Mouse (Mus musculus): Measurements from ENCODE around the gene Fam171a2. TPM values are rescaled to one million over a fixed set of nuclear protein-coding genes. Genes with fewer than 3 reads are reported as not detected.

Fam171a2 gene
- 5.4 and 8.2 TPM in 2 replicates for polyA plus RNA-seq (2015; fragmentation: Nextera tagmentation; extraction: Ambion mirVana)

DNA sequence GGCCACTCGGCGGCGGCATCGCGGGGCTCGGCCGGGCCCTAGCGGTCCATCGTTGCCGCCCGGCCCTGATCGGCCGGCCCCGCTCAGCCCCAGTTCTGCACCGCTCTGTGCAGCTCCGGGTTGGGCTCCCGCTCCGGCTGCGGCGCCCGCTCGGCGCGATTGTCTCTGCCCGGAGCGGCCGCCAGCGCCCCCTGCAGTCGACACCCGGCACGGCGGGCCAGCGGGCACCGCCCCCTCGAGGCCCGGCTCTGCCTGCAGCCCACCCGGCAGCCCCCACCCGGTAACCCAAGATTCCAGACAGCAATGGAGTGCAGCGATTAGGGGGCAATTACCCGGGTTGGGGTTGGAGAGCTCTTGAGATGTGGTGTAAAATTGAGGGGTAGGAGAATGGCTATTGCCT, at the start of gene Fam171a2:
Gene Fam171a2 (minus strand): TSS at position 186 of the 400 bp plus-strand sequence.

DNA sequence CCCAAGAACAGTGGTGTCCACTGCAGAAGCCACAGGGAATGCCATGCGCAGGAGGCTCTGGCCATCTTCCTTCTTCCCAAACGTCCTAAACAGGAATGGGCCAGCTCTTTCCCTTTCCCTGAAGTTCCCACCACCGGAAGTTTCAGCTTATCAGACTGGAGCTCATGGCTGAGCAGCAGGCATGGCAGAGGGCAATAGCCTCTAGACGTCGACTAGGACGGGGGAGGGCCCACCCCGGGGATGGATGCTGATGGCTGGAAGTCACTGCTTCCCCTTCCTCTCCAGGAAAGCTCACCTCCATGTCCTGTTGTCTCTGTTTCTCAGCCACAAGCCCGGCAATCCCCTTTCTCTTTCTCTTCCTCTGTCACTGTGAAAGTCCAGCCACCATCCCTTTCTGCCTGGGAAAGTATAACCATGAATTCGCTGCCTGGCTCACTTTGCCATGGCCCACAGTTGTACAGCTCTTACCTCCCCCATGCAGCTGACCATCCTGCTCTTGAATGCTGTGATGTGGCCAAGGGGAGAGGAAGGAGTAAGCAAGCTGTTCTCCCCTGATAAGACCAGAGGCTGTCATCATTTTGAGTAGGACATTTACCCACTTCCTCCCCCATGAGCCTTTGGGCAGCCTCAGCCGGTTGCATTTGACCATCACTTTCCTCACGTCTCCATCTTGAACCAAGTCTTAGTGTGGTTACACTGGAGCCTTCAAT, 22.3 kb upstream of the Fam171a2 start, which contains the start of gene Itga2b:
Gene Itga2b (minus strand): TSS at position 475 of the 710 bp plus-strand sequence.

DNA sequence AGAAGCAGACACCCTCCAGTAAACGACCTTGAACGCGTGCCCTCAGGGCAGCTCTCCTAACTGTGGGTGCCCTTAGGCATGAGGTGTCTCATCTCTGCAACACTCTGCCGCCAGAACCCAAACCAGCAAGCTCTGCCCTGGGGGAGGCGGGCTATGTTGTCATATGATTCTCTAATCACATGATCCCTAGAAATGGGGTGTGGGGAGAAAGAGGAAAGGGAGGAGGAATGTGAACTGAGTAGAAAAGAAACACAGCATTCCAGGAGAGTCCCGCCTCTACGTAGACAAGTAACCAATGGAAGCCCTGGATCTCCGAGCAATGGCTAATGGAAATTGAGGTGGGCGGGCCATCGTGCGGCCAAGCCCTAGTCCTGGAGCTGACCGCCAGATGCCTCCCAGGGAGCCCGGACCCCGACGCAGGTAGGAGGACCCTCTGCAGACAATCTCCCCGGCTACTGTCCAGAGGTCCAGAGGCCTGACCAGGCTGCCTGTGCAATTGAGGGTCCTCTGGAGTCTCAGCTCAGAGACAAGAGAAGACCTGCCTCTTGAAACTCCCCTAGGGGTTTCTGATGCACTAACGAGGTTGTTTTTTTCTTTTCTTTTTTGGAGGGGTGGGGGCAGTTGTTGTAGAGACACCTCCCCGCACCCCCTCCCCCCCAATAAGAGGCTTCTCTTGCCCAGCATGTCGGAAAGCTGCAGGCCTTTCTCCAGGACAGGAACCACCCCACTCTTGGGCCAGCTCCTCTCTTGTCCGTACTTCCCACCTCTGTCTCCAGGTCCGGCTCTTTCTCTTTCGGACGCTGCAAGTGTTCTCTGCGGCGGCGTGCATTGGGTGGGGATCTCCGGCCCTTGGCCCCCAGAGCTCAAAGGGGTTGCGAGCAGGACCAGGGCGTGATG, 17.1 kb downstream of the Fam171a2 start, which contains the start of gene Grn:
Gene Grn (plus strand): TSS at position 195 of the 897 bp plus-strand sequence.

DNA sequence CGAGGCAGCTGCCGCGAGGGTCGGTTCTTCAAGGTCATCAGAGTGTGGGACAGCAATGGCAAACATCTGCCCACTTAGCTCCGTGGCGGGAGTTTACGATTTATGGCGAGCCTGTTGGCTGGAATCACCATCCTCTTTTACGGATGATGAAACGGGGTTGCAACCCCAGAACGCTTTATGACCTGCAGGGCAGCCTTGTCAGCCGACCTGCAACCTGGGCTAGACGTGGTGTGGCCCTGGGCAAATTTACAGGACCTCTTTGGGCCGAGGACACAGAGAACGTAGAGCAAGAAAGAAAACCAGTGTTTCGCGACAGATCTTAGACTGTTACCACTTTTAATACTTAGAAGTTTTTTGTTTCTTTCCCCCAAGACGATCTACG, 39.7 kb downstream of the Fam171a2 start, which contains the start of gene Slc25a39:
Gene Slc25a39 (minus strand): TSS at position 113 of the 382 bp plus-strand sequence.

DNA sequence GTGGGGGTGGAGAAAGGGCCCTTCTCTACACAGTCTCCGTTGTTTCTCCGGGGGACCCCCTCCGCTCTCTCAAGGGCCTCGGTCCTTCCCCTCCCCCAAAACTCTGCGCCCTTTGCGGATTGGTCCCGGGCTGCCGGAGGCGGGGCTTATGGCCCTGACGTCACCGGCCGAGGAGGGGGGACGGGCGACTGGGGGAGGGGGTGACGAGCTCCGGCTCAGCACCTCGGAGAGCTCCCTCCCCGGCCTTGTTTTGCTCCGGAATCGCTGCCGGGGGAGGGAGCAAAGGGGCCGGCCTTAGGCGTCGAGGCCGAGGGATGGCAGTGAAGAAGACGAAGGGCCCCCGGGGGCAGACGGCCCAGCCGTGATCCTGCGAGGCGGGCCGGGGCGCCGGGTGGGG, 54.2 kb downstream of the Fam171a2 start, which contains the start of gene Rundc3a:
Gene Rundc3a (plus strand): TSS at position 166 of the 397 bp plus-strand sequence.

Small RNA genes within 50 kb of the gene (microRNA-seq; reads per million reads assigned to microRNA genes)
- gene Mir6930 (ENCODE audit: borderline replicate concordance, insufficient number of aligned reads), result not detected

Other genes with a start within 250 kb of the Fam171a2 start
- 54.3 and 58.9 TPM in 2 replicates for gene Hdac5, start 217.5 kb downstream of the Fam171a2 start, polyA plus RNA-seq (2015; fragmentation: Nextera tagmentation; extraction: Ambion mirVana)
- gene BC030867, start 198.8 kb downstream of the Fam171a2 start, polyA plus RNA-seq (2015; fragmentation: Nextera tagmentation; extraction: Ambion mirVana), result 2.7 and 3.6 TPM in 2 replicates
- 0.04 TPM in 1 of 2 replicates, not detected in the other for gene Asb16, start 178.9 kb downstream of the Fam171a2 start, polyA plus RNA-seq (2015; fragmentation: Nextera tagmentation; extraction: Ambion mirVana)
- 41.2 and 54.1 TPM in 2 replicates for gene Tmub2, start 162.8 kb downstream of the Fam171a2 start, polyA plus RNA-seq (2015; fragmentation: Nextera tagmentation; extraction: Ambion mirVana)
- 7.6 and 8.0 TPM in 2 replicates for gene Atxn7l3, start 151.1 kb downstream of the Fam171a2 start, polyA plus RNA-seq (2015; fragmentation: Nextera tagmentation; extraction: Ambion mirVana)
- 51.6 and 62.7 TPM in 2 replicates for gene Ubtf, start 127.9 kb downstream of the Fam171a2 start, polyA plus RNA-seq (2015; fragmentation: Nextera tagmentation; extraction: Ambion mirVana)
- 15.4 and 17.7 TPM in 2 replicates for gene Slc4a1, start 81.5 kb downstream of the Fam171a2 start, polyA plus RNA-seq (2015; fragmentation: Nextera tagmentation; extraction: Ambion mirVana)
- gene Rundc3a, start 54.3 kb downstream of the Fam171a2 start, polyA plus RNA-seq (2015; fragmentation: Nextera tagmentation; extraction: Ambion mirVana), result 38.2 and 52.7 TPM in 2 replicates
- gene Slc25a39, start 39.7 kb downstream of the Fam171a2 start, polyA plus RNA-seq (2015; fragmentation: Nextera tagmentation; extraction: Ambion mirVana), result 201 and 336 TPM in 2 replicates
- 180 and 237 TPM in 2 replicates for gene Grn, start 17.4 kb downstream of the Fam171a2 start, polyA plus RNA-seq (2015; fragmentation: Nextera tagmentation; extraction: Ambion mirVana)
- gene Itga2b, start 22.4 kb upstream of the Fam171a2 start, polyA plus RNA-seq (2015; fragmentation: Nextera tagmentation; extraction: Ambion mirVana), result 10.6 and 15.9 TPM in 2 replicates
- 23.8 and 30.4 TPM in 2 replicates for gene Gpatch8, start 108.7 kb upstream of the Fam171a2 start, polyA plus RNA-seq (2015; fragmentation: Nextera tagmentation; extraction: Ambion mirVana)
- 6.1 and 10.6 TPM in 2 replicates for gene Gm11627, start 131.8 kb upstream of the Fam171a2 start, polyA plus RNA-seq (2015; fragmentation: Nextera tagmentation; extraction: Ambion mirVana)
- gene Fzd2, start 156.7 kb upstream of the Fam171a2 start, polyA plus RNA-seq (2015; fragmentation: Nextera tagmentation; extraction: Ambion mirVana), result 11.8 and 20.1 TPM in 2 replicates
- gene Meioc, start 216.0 kb upstream of the Fam171a2 start, polyA plus RNA-seq (2015; fragmentation: Nextera tagmentation; extraction: Ambion mirVana), result 0.07 and 0.11 TPM in 2 replicates